Mouse (Mus musculus) urinary bladder, adult 18-20 months (tissue): ENCODE data around the gene Mfsd4b3.
"Not testable (repeated sequence)": the region's sequence is repeated elsewhere in the genome, so short reads cannot be mapped to it uniquely, and the experiment has no call there.

Experiments used
- DNase-seq, 2 experiments: peaks; one replicate each; pipeline ENCODE4 v3.0.0; 2022; ENCODE audit warnings: low spot score in 2 of 2, mixed read lengths in 2 of 2

The Mfsd4b3 gene

GRCm38 (mm10) chr10:39924556-39924955, 35.4 kb downstream of the Mfsd4b3 start:
- DNase-seq = not testable (repeated sequence)

- DNase-seq = no peak
Observed at GRCm38 (mm10) chr10:39912616-39913015, 47.3 kb downstream of the Mfsd4b3 start.

- DNase-seq = no peak
Observed at GRCm38 (mm10) chr10:39908768-39909441, 51.0 kb downstream of the Mfsd4b3 start.

GRCm38 (mm10) chr10:39906799-39907658, 52.9 kb downstream of the Mfsd4b3 start:
- DNase-seq = no peak

GRCm38 (mm10) chr10:39904191-39904590, 55.8 kb downstream of the Mfsd4b3 start:
- no peak for DNase-seq

DNA sequence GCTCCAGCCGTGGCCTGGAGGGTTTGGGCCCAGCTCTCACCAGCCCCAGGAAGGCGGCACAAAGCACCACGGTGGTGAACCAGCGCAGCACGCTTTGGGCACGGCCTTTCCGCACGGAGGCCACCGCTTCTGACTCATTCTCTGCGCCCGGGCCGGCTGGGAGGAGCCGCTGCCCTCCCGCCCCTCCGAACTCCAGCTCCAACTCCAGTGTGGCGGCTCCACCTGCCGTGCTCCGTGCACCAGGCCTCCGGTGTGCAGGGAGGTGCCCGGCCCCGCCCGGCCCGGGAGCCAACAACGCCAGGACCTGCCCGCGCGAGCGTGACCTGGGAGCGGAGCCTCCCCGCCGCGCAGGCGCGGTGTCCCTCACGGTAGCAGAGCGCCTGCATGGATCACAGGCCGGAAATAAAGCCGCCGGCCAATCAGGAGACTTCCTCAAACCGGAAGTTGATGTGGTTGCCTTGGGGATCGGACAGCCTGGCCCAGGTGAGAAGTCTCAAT, 61.0 kb downstream of the Mfsd4b3 start, which contains the start of gene Mfsd4b4:
Gene Mfsd4b4, minus strand, starts transcription at position 365 of the 498 bp plus-strand sequence.
- DNase-seq = peak; percentile 75 to 83
